ENCODE assay signal across 13 mouse cellular contexts in genomic region chr12:30909881-30910280, GRCm38 (mm10). TPM values are rescaled to one million over a fixed set of nuclear protein-coding genes. Genes with fewer than 3 reads are reported as not detected.
DNase-seq lines count a peak whose midpoint lies in the region; ATAC-seq and TF ChIP-seq lines count a peak whose summit lies in the region.
"Had no signal": no experiment of that assay in that cellular context is flagged by ENCODE, and none has a peak within 500 bp of the region (broad histone marks: within the 10 kb centered on the region; RNA-seq: fewer than 3 reads in every experiment).

No protein-coding gene starts in this region.

- no peak overlapping the region for H3K4me3 ChIP-seq in forebrain, embryonic 13.5 days
- no peak overlapping the region for H3K4me3 ChIP-seq in forebrain, embryonic 16.5 days (replicated peaks; ENCODE audit: low read length)
- H3K4me3 ChIP-seq in midbrain, embryonic 13.5 days (replicated peaks) = no peak overlapping the region
- H3K4me3 ChIP-seq in midbrain, postnatal 0 days (ENCODE audit: low read depth, low read length) = no peak overlapping the region
- no peak overlapping the region for H3K4me3 ChIP-seq in intestine, embryonic 16.5 days (ENCODE audit: low read length)
- H3K4me3 ChIP-seq in neural tube, embryonic 15.5 days (replicated peaks) = no peak overlapping the region

- H3K27ac ChIP-seq in forebrain, embryonic 13.5 days = no peak overlapping the region
- H3K27ac ChIP-seq in forebrain, embryonic 16.5 days (ENCODE audit: low read length) = no peak overlapping the region
- H3K27ac ChIP-seq in midbrain, embryonic 13.5 days = no peak overlapping the region
- H3K27ac ChIP-seq in midbrain, postnatal 0 days (ENCODE audit: low read depth, low read length) = no peak overlapping the region
- no peak overlapping the region for H3K27ac ChIP-seq in intestine, embryonic 16.5 days (ENCODE audit: low read length)
- no peak overlapping the region for H3K27ac ChIP-seq in neural tube, embryonic 15.5 days (replicated peaks)
- H3K27ac ChIP-seq: gastrocnemius, adult 2 months; neural tube, embryonic 13.5 days had no signal

- peaks cover 28% of the 10 kb centered on the region for H3K4me1 ChIP-seq in forebrain, embryonic 13.5 days
- H3K4me1 ChIP-seq in forebrain, embryonic 16.5 days (replicated peaks; ENCODE audit: control insufficient read depth, insufficient read depth, low read length) = peaks cover 15% of the 10 kb centered on the region
- H3K4me1 ChIP-seq in midbrain, embryonic 13.5 days (replicated peaks) = peaks cover 25% of the 10 kb centered on the region
- peaks cover 7% of the 10 kb centered on the region; the same call in 1 of the 2 replicates for H3K4me1 ChIP-seq in midbrain, postnatal 0 days (ENCODE audit: insufficient read depth, low read length)
- H3K4me1 ChIP-seq in intestine, embryonic 16.5 days (ENCODE audit: control insufficient read depth, insufficient read depth, low read length) = peaks cover 17% of the 10 kb centered on the region
- peaks cover 31% of the 10 kb centered on the region for H3K4me1 ChIP-seq in neural tube, embryonic 15.5 days

- H3K27me3 ChIP-seq in forebrain, embryonic 13.5 days = no peaks in the 10 kb centered on the region
- no peaks in the 10 kb centered on the region for H3K27me3 ChIP-seq in forebrain, embryonic 16.5 days (replicated peaks; ENCODE audit: control insufficient read depth, insufficient read depth, low read length)
- no peaks in the 10 kb centered on the region for H3K27me3 ChIP-seq in midbrain, embryonic 13.5 days
- no peaks in the 10 kb centered on the region for H3K27me3 ChIP-seq in midbrain, postnatal 0 days (ENCODE audit: insufficient read depth, low read length)
- H3K27me3 ChIP-seq in intestine, embryonic 16.5 days (replicated peaks; ENCODE audit: control insufficient read depth, insufficient read depth, low read length) = no peaks in the 10 kb centered on the region
- H3K27me3 ChIP-seq in neural tube, embryonic 15.5 days (replicated peaks) = no peaks in the 10 kb centered on the region
- H3K27me3 ChIP-seq: neural tube, embryonic 13.5 days had no signal

- H3K4me2 ChIP-seq in forebrain, embryonic 13.5 days = peak overlapping the region; percentile 94; the same call in 1 of the 2 replicates
- H3K4me2 ChIP-seq in forebrain, embryonic 16.5 days (ENCODE audit: low read length) = no peak overlapping the region
- H3K4me2 ChIP-seq in midbrain, embryonic 13.5 days (replicated peaks) = peak overlapping the region; percentile 82; the same call in 1 of the 2 replicates
- H3K4me2 ChIP-seq in midbrain, postnatal 0 days (ENCODE audit: low read depth, low read length, poor library complexity, severe bottlenecking) = no peak overlapping the region
- 0 out of 2 replicates have a peak overlapping the region, but pooled peaks have one; percentile 85 for H3K4me2 ChIP-seq in intestine, embryonic 16.5 days (ENCODE audit: low read depth, low read length)
- H3K4me2 ChIP-seq in neural tube, embryonic 15.5 days = peak overlapping the region; percentile 89; the same call in 1 of the 2 replicates

- H3K9ac ChIP-seq in forebrain, embryonic 13.5 days = no peak overlapping the region
- no peak overlapping the region for H3K9ac ChIP-seq in forebrain, embryonic 16.5 days (replicated peaks; ENCODE audit: low read depth, low read length)
- no peak overlapping the region for H3K9ac ChIP-seq in midbrain, embryonic 13.5 days (replicated peaks)
- no peak overlapping the region for H3K9ac ChIP-seq in midbrain, postnatal 0 days (replicated peaks; ENCODE audit: low read length, poor library complexity, severe bottlenecking)
- no peak overlapping the region for H3K9ac ChIP-seq in intestine, embryonic 16.5 days (ENCODE audit: low read depth, low read length)
- no peak overlapping the region for H3K9ac ChIP-seq in neural tube, embryonic 15.5 days (replicated peaks)

- no peak for ATAC-seq in forebrain, embryonic 13.5 days
- no peak for ATAC-seq in forebrain, embryonic 16.5 days
- no peak for ATAC-seq in midbrain, embryonic 13.5 days
- ATAC-seq in midbrain, postnatal 0 days (ENCODE audit: low FRiP score) = no peak
- no peak for ATAC-seq in intestine, embryonic 16.5 days
- ATAC-seq in neural tube, embryonic 15.5 days (ENCODE audit: low FRiP score) = no peak

- WGBS in forebrain, embryonic 13.5 days = 88% methylated on average over 2 of the region's 2 CpGs
- WGBS in forebrain, embryonic 16.5 days = 94% methylated on average over 2 of the region's 2 CpGs
- WGBS in midbrain, embryonic 13.5 days = 97% methylated on average over 2 of the region's 2 CpGs
- 93% methylated on average over 2 of the region's 2 CpGs for WGBS in midbrain, postnatal 0 days
- WGBS in intestine, embryonic 16.5 days = 83% methylated on average over 2 of the region's 2 CpGs
- 88% methylated on average over 2 of the region's 2 CpGs for WGBS in neural tube, embryonic 15.5 days

- DNase-seq in midbrain, postnatal 0 days (ENCODE audit: low spot score) = no peak
- no peak for DNase-seq in gastrocnemius, postnatal 4 days (ENCODE audit: low spot score in 2 of 2)
- no peak for DNase-seq in cerebellum, postnatal 14 days
- DNase-seq: adrenal gland, postnatal 14 days; gastrocnemius, adult 2 months; heart, postnatal 10 days; thymus, postnatal 14 days had no signal

- H3K9me3 ChIP-seq in forebrain, embryonic 13.5 days (replicated peaks) = no peaks in the 10 kb centered on the region
- H3K9me3 ChIP-seq in forebrain, embryonic 16.5 days (ENCODE audit: control insufficient read depth, low read length) = no peaks in the 10 kb centered on the region
- no peaks in the 10 kb centered on the region for H3K9me3 ChIP-seq in midbrain, embryonic 13.5 days
- no peaks in the 10 kb centered on the region for H3K9me3 ChIP-seq in midbrain, postnatal 0 days (ENCODE audit: low read length)
- H3K9me3 ChIP-seq in intestine, embryonic 16.5 days (ENCODE audit: control insufficient read depth, low read length) = no peaks in the 10 kb centered on the region
- no peaks in the 10 kb centered on the region for H3K9me3 ChIP-seq in neural tube, embryonic 15.5 days (replicated peaks)
- H3K9me3 ChIP-seq: neural tube, embryonic 13.5 days had no signal

- TF ChIP-seq CTCF in midbrain, postnatal 0 days (IDR thresholded peaks at IDR 0.05) = no peak

- H3K36me3 ChIP-seq in forebrain, embryonic 13.5 days (ENCODE audit: poor library complexity, severe bottlenecking) = no peaks in the 10 kb centered on the region
- H3K36me3 ChIP-seq in forebrain, embryonic 16.5 days (ENCODE audit: control insufficient read depth, insufficient read depth) = no peaks in the 10 kb centered on the region
- peaks cover 2% of the 10 kb centered on the region; the same call in 1 of the 2 replicates for H3K36me3 ChIP-seq in midbrain, embryonic 13.5 days
- H3K36me3 ChIP-seq in midbrain, postnatal 0 days (ENCODE audit: insufficient read depth, low read length) = no peaks in the 10 kb centered on the region
- 0 out of 2 replicates have a peak, but pooled peaks cover 3% of the 10 kb centered on the region for H3K36me3 ChIP-seq in intestine, embryonic 16.5 days (ENCODE audit: control insufficient read depth, insufficient read depth, low read length)
- H3K36me3 ChIP-seq in neural tube, embryonic 15.5 days = no peaks in the 10 kb centered on the region

RNA-seq across cellular contexts. Expression of gene Acp1, which starts 1.5 kb away (rescaled TPM):
- 177 and 185 TPM in 2 replicates for polyA plus RNA-seq in forebrain, embryonic 13.5 days (2015; fragmentation: Nextera tagmentation; extraction: Ambion mirVana)
- polyA plus RNA-seq in forebrain, embryonic 16.5 days (2015; fragmentation: Nextera tagmentation; extraction: Ambion mirVana) = 122 and 124 TPM in 2 replicates
- 137 and 163 TPM in 2 replicates for polyA plus RNA-seq in midbrain, embryonic 13.5 days (2015; fragmentation: Nextera tagmentation; extraction: Ambion mirVana)
- 24.3 and 38.3 TPM in 2 replicates for total RNA-seq in midbrain, postnatal 0 days (2014; rRNA removed)
- 106 and 113 TPM in 2 replicates for polyA plus RNA-seq in midbrain, postnatal 0 days (2015; fragmentation: Nextera tagmentation; extraction: Ambion mirVana)
- 167 and 172 TPM in 2 replicates for polyA plus RNA-seq in intestine, embryonic 16.5 days (2015; fragmentation: Nextera tagmentation; extraction: Ambion mirVana)
- 100 and 114 TPM in 2 replicates for polyA plus RNA-seq in neural tube, embryonic 15.5 days (2015; fragmentation: Nextera tagmentation; extraction: Ambion mirVana)
- 10 to 100 TPM; 48.2 to 51.2 TPM for total RNA-seq in gastrocnemius, postnatal 4 days (2021)

RNA-seq across cellular contexts. Expression of gene Sh3yl1, which starts 1.6 kb away (rescaled TPM):
- 27.2 and 27.6 TPM in 2 replicates for polyA plus RNA-seq in forebrain, embryonic 13.5 days (2015; fragmentation: Nextera tagmentation; extraction: Ambion mirVana)
- polyA plus RNA-seq in forebrain, embryonic 16.5 days (2015; fragmentation: Nextera tagmentation; extraction: Ambion mirVana) = 43.7 and 46.4 TPM in 2 replicates
- polyA plus RNA-seq in midbrain, embryonic 13.5 days (2015; fragmentation: Nextera tagmentation; extraction: Ambion mirVana) = 37.7 and 41.2 TPM in 2 replicates
- total RNA-seq in midbrain, postnatal 0 days (2014; rRNA removed) = 20.3 and 20.4 TPM in 2 replicates
- polyA plus RNA-seq in midbrain, postnatal 0 days (2015; fragmentation: Nextera tagmentation; extraction: Ambion mirVana) = 52.6 and 52.9 TPM in 2 replicates
- polyA plus RNA-seq in intestine, embryonic 16.5 days (2015; fragmentation: Nextera tagmentation; extraction: Ambion mirVana) = 24.9 and 30.1 TPM in 2 replicates
- polyA plus RNA-seq in neural tube, embryonic 15.5 days (2015; fragmentation: Nextera tagmentation; extraction: Ambion mirVana) = 44.7 and 48.6 TPM in 2 replicates
- total RNA-seq in gastrocnemius, postnatal 4 days (2021) = 1 to 10 TPM; 2.7 TPM

RNA-seq across cellular contexts. Expression of gene Alkal2, which starts 25.8 kb away (rescaled TPM):
- 0.13 TPM in 1 of 2 replicates, not detected in the other for polyA plus RNA-seq in forebrain, embryonic 13.5 days (2015; fragmentation: Nextera tagmentation; extraction: Ambion mirVana)
- polyA plus RNA-seq in forebrain, embryonic 16.5 days (2015; fragmentation: Nextera tagmentation; extraction: Ambion mirVana) = 0.26 and 0.82 TPM in 2 replicates
- polyA plus RNA-seq in midbrain, embryonic 13.5 days (2015; fragmentation: Nextera tagmentation; extraction: Ambion mirVana) = 0.27 TPM in 1 of 2 replicates, not detected in the other
- 0.33 and 2.5 TPM in 2 replicates for total RNA-seq in midbrain, postnatal 0 days (2014; rRNA removed)
- polyA plus RNA-seq in midbrain, postnatal 0 days (2015; fragmentation: Nextera tagmentation; extraction: Ambion mirVana) = 0.41 and 0.43 TPM in 2 replicates
- polyA plus RNA-seq in intestine, embryonic 16.5 days (2015; fragmentation: Nextera tagmentation; extraction: Ambion mirVana) = 0.67 and 1.3 TPM in 2 replicates
- polyA plus RNA-seq in neural tube, embryonic 15.5 days (2015; fragmentation: Nextera tagmentation; extraction: Ambion mirVana) = 1.6 and 1.7 TPM in 2 replicates
- total RNA-seq in gastrocnemius, postnatal 4 days (2021) = under 1 TPM; 0.54 to 0.93 TPM

Comparison
In these comparisons a context has a peak if more than half of its experiments do, and no peak if none do; other contexts are left out.
1. H3K4me2 ChIP-seq: peak in forebrain, embryonic 13.5 days (single experiment), midbrain, embryonic 13.5 days (single experiment), intestine, embryonic 16.5 days (single experiment) and neural tube, embryonic 15.5 days (single experiment); none in forebrain, embryonic 16.5 days (single experiment) and midbrain, postnatal 0 days (single experiment).